Mouse (Mus musculus) gastrocnemius, postnatal 4 days (tissue): ENCODE data around the gene Sdc4. TPM values are rescaled to one million over a fixed set of nuclear protein-coding genes. Genes with fewer than 3 reads are reported as not detected.

Experiments used
- DNase-seq, 2 experiments: peaks; one replicate each; pipeline ENCODE4 v3.0.0; 2021 to 2022; ENCODE audit warnings: low spot score in 2 of 2, mixed read lengths in 2 of 2
- long read RNA-seq, 2 experiments: library from polyadenylated mRNA; stranded (forward); transcript quantifications; one replicate each; pipeline ENCODE4 v2.0.0; 2021
- total RNA-seq, 2 experiments: library from RNA; stranded (reverse); gene quantifications; 2 replicates each; pipeline ENCODE4 v1.2.3; 2021

Gene Sdc4
- 10 to 100 TPM; 58.1 to 60.1 TPM for total RNA-seq
- long read RNA-seq, experiment 1, transcript Sdc4-201 (5 exons, 2,458 nt) = major isoform, 6 of 8 reads
- long read RNA-seq, experiment 1, partial matches to known transcripts = 1 of 8 reads
- long read RNA-seq, experiment 1, other reads (novel, unspliced or antisense) = 1 of 8 reads
- long read RNA-seq, experiment 2, transcript Sdc4-201 (5 exons, 2,458 nt) = major isoform, 10 of 15 reads
- long read RNA-seq, experiment 2, partial matches to known transcripts = 0 of 15 reads
- long read RNA-seq, experiment 2, other reads (novel, unspliced or antisense) = 5 of 15 reads

DNA sequence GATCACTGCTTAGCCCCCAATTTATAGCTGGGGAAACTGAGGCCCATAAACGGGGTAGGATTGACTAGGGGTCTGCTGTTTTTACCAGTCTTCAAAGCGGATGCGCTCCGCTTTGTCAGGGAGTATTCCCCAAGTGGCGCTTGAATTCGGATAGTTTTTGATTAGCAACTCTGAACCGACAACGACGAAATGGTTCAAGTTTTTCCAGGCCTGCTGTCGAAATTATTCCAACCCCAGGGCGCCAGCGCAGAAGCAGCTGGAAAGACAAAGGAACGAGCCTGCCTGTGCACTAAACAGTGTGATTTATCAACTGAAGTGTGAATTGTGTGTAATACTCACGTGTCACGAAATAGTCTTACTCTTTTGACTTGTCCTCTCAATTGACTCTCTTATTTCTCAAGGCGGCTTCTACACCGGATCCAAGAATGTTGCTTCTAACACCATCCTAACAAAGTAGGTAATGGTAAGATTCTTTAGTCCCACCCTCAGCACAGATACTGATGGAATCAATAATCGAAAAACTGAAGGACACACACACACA, at the start of gene Sdc4:
Sdc4 (minus strand) TSS at position 428 of the 541 bp plus-strand sequence.
- DNase-seq = no peak

DNA sequence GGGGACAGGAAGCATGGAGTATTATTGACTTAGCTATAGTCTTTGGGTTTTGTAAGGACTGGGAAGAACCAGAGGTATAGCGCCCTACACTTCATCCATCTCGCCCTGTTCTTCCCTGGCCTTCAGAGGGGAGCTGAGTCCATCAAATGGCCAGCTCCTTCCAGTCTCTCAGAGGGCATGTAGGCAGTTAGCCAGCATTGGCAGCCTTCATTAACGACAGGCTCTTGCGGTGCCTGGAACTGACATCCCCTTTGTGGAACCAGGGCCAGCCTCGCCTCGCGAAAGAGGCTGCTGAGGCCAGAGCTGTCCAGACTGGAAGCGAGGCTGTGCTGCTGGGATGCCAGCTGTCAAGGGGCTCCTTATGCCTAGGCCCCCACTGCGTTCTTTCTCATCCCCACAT, 44.1 kb upstream of the Sdc4 start:
- no peak for DNase-seq

DNA sequence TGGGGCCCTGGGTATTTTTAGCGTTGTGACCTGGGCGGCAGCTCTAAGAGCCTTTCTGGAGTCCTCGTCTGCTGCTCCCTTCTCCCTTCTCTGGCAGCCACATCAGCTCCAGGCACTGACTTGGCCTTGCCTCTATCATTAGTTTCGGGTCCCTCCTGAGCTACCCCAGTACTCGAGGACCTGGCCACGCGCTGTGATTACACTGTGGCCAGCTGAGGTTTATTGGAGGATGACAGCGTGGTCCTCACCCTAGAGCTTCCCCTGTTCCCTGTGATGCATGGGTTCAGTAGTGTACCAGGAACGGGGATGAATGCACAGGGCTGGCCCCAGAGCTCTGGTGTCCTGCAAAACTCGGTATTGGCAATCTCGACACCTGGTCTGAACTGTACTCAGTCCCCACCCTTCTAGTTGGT, 43.4 kb upstream of the Sdc4 start:
- no peak for DNase-seq

DNA sequence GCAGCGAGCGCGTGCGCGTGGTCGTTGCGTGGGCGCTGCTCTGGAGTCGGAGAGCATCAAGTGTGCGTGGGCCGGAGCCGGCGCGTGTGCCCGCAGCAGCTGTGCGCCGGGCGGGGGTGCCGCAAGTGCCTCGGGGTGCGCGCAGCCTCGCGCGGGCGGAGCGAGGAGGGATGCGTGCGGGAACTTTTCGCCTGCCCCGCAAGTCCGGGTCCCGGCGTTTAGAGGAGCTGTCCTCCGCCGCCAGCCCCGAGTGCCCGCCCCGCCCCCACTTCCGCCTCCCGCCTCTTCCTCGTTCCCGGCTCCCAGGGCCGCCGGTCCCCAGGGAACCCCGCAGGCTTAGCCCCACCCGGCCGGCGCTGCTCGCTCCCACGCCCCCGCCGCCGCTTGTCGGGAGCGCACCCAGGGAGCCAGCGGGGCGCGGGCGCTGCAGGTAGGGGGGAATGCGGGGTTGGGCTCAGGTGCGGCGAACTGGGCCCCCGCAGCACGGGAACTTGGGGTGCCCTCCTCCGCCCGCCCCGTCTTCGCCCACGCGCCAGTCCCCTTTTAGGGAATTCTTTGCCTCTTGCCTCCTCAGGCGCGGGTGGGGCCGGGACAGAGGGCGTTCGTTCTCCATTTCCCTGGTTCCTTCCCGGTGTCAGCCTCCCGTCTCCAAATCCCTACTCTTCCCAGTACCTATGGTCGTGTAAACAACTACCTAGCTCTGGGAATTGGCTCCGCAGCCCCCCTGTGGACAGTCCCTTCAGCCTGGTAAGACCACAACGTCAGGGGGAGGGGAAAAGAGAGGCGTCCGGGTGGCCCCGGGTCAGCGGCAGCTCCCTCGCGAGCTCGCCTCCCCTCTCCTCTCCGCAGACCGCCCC, 42.8 kb upstream of the Sdc4 start:
- DNase-seq = peak in 1 of 2 experiments; percentile 57

DNA sequence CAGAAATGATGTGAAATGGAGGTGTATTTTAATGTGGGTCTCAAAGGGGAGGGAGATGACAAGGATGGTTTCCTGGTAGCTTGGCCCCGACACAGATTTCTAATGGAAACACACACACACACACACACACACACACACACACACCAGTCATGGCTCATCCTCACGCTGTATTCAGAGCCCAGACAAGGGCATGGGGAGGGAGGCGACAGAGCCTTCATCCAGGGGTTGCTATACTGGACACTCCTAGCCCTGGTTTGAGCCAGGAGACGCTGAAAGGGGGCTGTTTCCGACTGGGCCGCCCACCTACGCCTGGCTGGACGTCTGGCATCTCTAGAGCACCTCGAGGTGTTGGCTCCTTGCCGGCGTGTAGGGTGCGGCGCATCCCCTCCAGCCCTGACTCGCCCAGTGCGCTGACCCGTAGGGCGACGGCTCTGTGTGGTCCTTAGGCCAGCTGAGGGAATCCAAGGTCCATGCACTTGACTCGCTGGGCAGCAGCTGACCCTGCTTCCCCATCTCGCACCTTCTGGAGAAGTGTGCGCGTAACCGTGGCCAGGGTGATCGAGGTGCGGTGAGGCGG, 42.1 kb upstream of the Sdc4 start, which contains the start of gene Dbndd2:
Dbndd2 (plus strand) TSS at position 426 of the 577 bp plus-strand sequence.
- DNase-seq = peak in 1 of 2 experiments; percentile 28

DNA sequence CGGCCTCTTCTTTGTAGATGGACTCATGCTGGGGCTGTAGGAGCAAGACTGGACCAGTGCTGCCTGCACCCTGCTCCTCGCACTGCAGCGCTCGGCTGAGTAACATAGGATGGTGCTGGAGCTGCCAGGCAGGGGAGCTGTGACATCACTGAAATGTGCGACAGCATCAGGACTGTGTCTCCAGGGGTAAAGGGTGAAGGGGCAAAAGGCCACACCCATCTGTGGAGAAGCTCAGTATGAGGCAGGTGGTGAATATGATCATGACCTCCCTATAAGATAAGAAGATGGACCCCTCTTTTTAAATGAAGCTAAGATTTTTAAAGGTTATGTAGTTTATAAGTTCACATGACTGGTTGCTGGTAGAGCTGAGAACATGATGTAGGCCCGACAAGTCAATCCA, 29.9 kb upstream of the Sdc4 start, which contains the start of gene Trp53tg5:
Trp53tg5 (minus strand) TSS at position 101 of the 400 bp plus-strand sequence.
- DNase-seq = no peak

DNA sequence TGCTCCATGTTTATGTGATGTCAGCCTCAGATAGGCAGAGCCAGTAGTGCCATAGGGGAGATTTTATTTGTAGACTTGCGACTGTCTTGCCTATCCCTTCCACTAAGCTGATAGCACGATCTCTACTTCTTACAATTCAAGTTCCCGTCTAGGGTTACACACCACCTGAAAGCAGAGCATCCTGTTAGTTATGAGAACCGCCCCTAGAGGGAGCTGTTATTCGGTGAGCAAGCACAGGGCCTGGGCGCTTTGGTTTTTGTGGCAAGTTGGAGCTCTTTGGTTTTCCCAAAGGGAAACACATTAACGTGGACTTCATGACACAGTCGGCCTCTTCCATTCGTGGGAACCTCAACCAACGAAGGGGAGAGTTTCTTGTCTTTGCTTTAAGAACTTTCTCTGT, 26.6 kb upstream of the Sdc4 start:
- peak in 1 of 2 experiments; percentile 43 for DNase-seq

DNA sequence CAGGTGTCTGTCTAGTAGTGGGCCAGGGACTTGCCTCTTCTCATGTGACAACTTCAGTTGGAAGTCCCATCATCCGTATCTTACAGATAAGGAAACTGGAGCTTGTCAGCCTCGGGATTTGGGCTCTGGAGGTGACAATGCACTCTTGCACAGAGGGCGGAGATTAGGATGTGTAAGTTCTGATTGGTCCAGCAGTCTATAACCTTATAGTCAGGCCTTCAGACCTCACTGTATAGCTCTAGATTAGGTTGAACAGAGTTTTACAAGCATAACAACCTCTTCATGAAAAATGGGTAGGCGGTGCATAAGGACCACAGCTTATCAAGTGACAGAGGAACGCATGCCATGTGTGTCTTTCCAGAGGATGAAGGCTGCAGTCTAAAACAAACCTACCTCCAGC, 23.1 kb upstream of the Sdc4 start:
- DNase-seq = no peak

DNA sequence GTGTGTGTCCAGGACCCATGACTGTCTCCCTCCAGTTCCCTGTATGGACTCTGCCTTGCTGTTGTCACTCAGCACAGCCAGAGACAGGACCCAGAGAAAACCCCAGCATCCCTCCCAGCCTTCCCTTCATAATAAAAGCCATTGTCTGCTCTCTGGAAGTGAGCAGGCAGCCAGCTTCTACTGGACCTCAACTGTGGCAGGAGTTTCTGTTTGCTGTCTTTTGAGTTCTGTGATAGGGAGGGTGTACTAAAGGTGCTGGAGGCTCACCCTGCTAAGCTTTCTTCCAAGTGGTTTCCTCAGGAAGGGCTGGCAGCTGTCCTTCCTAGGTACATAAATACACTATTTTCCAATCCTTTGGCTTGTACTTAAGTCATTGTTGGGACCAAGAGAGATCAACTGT, 21.5 kb upstream of the Sdc4 start:
- DNase-seq = no peak

DNA sequence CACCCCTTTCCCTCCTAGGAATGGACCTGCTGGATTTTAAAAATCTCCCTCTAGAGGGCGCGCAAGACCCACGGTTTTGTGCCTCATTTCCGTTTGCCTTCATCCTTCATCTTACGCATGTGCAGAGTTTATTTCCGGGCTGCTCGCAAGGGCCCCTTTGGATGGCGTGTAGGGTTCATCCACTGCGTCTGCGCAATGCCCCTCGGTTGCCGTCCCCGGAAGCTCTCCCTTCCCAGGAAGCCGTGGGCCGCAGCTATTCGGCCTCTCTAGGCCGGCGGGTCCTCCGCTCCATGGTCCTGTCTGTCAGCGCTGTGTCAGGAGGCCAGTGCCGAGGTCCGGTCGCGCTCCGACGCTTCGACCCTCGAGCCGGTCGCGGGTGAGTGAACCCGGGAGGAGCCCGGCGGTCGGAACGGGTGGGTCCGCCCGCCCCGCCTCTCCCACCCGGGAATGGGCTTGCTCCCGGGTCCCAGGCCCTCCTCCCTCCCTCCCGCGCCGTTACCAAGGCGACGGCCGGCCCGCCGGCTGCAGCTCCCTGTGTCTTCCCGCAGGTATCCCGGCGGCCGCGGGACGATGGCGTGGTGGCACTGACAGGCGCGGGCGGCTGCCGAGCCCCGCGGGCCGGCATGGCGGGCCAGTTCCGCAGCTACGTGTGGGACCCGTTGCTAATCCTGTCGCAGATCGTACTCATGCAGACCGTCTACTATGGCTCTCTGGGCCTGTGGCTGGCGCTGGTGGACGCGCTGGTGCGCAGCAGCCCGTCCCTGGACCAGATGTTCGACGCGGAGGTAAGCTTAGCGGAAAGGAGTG, 17.3 kb upstream of the Sdc4 start, which contains the start of gene Gm20458:
Gm20458 (plus strand) TSS at position 223 of the 807 bp plus-strand sequence.
- DNase-seq = peak; percentile 86 to 93

DNA sequence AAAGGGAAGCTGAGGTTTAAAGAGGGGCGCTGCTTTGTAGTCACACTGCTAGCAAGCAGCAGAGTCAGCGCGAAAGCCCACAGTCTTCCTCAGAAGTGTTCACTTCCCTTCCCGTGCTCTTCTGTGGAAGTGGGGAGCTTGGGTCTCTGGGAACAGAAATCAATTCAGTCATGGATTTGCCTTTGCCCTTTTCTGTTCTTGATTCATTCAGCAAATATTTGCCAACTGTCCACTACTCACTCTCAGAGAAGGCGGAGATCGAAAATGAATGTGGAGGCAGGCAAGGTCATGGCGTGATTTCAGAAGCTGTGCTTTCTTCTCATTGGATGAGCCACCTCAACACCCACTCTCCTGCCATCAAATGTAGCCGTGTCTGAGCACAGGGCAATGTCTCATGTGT, 14.8 kb upstream of the Sdc4 start:
- DNase-seq = no peak

DNA sequence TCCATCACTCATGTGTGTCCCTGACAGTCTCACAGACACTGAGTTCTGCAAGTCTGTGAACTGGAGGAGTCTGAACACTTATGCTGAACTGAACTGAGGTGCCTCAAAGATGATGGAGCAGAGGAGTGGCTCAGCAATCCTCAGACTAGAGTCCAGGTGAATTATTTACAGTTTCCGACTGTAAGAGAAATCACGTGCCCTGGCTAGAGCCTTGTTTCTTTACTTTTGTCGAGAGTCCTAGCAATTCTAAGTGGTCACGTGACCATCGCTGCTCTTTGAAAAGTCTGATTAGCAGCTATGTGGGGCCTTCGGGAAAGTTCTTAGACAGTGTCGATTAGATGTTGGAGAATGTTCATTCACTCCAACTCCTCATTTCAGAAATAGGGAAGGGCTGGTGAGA, 14.3 kb upstream of the Sdc4 start:
- no peak for DNase-seq

DNA sequence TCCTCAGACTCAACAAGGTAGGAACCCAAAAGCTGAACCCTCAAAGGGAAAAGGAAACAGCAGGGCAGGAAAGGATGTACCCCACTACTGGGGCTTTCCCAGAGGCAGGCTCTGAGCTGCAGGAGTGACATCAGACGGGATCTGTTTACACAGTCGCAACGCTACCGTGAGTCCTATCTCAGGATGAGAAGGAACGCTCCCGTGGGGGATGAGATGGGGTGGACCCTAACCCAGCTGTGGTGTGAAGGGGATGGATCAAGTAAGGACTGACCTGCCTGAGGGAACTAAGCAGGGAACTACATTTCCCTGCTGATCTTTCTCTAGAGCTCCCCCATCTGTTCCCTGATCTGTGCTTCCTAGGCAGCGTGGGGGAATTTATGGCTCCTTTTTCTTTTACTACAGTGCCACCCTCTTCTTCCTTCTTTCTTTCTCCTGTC, 13.2 kb upstream of the Sdc4 start, which contains the start of gene Sys1:
Sys1 (plus strand) TSS at position 101 of the 437 bp plus-strand sequence.
- DNase-seq = no peak

DNA sequence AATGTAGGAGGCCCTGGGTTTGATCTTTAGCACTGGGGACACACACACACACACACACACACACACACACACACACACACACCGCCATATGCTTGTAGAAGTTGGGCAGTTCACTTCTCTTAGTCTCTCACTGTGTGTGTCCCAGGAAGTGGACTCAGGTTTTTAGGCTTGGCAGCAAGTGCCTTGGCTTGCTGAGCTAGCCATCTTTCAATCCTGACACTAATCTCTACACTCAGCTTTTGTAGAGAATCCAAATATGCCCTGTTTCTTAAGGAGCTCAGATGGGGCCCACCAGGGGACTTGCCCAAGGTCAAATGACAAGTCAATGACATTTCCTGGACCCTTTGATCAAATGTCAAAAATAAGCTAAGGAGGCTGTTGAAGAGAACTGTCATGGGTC, 12.7 kb upstream of the Sdc4 start:
- DNase-seq = no peak

DNA sequence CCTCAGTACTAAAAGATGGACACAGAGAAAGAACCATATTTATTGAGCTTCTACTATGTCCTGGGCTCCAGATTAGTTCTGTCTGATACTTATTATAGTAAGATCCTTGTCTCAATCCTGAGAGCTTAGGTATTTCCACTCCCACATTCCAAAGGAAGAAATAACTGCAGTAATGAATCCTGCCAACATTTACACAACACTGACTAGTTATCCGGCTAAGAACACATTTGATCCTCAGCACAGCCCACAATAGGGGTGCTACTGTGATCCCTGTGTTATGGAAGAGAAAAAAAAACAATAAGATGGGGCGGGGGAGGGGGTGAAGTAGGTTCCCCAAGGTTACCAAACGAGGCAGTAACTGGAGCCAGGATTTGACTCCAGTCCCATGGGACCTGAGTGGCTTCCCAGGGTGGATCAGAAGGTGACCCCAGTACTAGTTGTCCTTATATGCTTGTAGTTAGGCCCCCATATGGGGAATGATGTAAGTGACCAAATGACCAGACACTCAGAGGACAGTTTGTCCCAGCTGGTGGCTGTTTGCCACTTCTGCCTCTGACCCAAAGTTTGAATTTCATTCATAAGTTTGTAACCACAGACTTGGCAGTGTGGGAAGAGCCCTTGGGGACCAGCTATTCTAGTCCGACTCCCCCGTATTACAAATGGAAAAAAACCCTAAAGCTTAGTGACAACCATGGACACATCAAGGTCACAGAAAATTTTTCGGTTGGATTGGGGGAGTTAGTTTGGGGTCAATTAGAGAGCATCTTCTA, 11.9 kb upstream of the Sdc4 start:
- DNase-seq = no peak

DNA sequence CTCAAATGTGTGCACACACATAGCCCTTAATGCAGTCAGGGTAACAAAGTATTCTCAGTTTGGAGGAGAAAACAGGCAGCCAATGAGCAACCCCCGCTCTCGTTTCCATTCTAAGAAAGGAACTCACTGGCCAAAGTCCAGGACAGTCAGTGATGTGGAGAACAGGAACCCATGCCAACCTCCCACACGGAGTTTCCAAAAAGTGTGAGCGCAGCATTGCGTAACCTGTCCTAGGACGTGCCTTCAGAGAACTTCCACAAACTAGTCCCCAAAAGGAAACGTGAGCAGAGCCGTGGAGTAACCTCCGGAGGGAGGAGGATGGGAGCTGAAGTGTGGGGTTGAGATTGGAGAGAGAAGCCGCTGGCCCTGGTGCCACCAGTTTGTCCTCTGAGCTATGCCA, 11.2 kb upstream of the Sdc4 start:
- peak in 1 of 2 experiments; percentile 48 for DNase-seq

DNA sequence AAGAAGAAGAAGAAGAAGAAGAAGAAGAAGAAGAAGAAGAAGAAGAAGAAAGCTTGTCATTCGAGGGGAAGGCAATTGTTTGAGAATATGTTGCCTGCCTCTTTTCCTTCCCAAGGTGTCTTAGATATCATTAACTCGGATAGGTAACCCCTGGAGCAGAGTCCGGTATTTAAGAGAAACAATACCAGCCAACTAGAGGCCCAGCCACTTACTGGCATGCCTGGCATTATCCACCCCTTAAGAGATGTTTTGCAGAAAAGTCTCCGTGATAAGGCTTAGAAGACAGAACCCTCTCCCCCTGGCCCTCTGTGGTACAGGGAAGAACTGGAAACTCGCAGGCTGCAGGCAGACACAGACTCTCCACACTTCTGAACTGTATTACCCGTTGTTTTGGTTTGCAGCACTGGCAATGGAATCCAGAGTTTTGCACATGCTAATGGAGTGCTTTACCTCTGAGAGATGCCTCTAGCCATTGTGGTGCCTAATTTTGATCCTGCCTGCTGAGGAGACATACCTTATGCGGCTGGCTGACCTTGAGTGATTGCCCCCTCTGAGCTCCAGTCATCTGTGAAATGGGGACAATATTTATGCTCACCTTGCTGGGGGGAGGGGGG, 10.3 kb upstream of the Sdc4 start:
- no peak for DNase-seq

DNA sequence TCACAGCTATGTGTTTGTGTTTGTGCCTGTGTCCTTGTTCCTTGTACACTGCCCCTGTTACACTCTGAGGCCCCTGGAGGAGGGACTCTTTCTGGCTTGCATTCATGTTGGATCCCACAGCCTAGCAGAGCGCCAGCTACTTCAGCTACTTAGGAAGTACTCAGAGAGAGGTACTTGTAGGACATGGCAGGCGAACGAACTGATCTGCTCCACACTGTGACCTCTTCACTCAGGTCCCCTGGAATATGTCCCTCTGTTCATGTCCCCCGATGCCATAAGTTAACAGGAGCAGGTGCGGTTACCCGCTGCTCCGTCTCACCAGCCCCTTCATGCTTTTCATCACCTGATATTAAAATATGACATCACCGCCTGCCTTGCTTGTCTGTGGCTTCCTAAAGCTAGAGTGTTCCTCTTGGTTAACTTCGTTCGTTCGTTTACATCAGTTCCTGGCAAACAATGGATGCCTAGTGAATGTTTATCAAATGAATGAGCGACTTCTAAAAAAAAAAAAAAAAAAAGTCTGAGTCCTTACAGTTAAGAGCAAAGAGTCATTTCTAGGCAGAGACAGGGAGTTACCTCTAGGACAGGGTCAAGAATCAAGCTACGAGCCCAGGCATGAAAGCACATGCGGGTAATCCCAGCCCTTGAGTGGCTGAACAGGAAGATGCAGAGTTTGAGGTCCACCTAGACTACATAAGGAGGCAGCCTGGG, 9.5 kb upstream of the Sdc4 start:
- DNase-seq = no peak
